Comparison of ENCODE assay signal across 19 mouse cellular contexts in the genomic region with DNA sequence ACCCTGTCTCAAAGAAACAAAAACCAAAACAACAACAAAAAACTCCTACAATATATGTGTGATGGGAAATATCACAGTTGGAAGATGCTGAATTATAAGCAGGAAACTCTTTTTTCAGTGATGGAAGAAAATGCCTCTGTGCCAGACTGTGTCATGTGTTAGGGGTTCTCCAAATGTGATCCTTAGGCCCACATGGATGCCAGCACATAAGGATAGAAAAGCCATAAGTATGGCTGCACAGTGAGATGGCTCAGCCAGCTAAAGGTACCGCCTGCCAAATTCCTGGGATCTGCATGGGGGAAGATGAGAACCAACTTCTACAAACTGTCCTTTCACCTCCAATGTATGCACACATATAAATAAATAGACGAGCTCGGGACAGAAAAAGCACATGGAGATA.
"Had no signal": no experiment of that assay in that cellular context is flagged by ENCODE, and none has a peak within 500 bp of the region (broad histone marks: within the 10 kb centered on the region; RNA-seq: fewer than 3 reads in every experiment).

No protein-coding gene starts in this region.

- ATAC-seq: midbrain, embryonic 16.5 days had no signal

- H3K9me3 ChIP-seq: midbrain, embryonic 10.5 days; midbrain, embryonic 12.5 days; neural tube, embryonic 13.5 days; neural tube, embryonic 15.5 days had no signal

- DNase-seq: lung, adult 18-20 months; lung, embryonic 14.5 days; lung, postnatal 10 days; lung, postnatal 4 days; midbrain, embryonic 14.5 days; retina, postnatal 1 day; right cerebral cortex, adult 18-20 months; right cerebral cortex, postnatal 25 days; right cerebral cortex, postnatal 4 days; spleen, adult 18-20 months; thymus, adult 18-20 months; thymus, postnatal 14 days; thymus, postnatal 36 days had no signal

- H3K27me3 ChIP-seq: midbrain, embryonic 12.5 days; neural tube, embryonic 13.5 days; neural tube, embryonic 15.5 days had no signal

- H3K36me3 ChIP-seq: neural tube, embryonic 13.5 days; neural tube, embryonic 15.5 days had no signal

- H3K9ac ChIP-seq: lung, embryonic 14.5 days; midbrain, embryonic 12.5 days; neural tube, embryonic 13.5 days; neural tube, embryonic 15.5 days had no signal

- H3K4me3 ChIP-seq: midbrain, embryonic 10.5 days; midbrain, embryonic 12.5 days; myocyte; neural tube, embryonic 13.5 days; neural tube, embryonic 15.5 days had no signal

- H3K27ac ChIP-seq: midbrain, embryonic 10.5 days; midbrain, embryonic 12.5 days; neural tube, embryonic 13.5 days; neural tube, embryonic 15.5 days had no signal

- H3K4me1 ChIP-seq: midbrain, embryonic 10.5 days had no signal

- H3K4me2 ChIP-seq: lung, embryonic 14.5 days; midbrain, embryonic 12.5 days; neural tube, embryonic 13.5 days; neural tube, embryonic 15.5 days had no signal
